In the genomic region with DNA sequence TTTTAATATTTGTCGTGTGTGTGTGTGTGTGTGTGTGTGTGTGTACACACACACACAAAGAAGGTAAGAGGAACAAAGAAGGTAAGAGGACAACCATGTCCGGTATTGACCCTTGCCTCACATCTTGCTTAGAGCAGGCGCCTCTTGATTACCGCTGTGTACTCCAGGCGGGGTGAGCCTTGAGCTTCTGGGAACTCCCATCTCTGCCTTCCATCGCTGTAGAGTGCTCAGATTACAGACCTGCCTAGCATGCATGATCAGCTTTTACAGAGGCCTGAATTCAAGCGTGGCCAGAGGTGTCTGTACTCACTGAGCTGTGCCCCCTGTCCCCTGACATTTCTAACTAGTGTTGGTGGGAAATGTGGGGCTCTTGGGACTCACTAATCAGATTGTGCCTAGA, we compare ENCODE assay signal across 13 mouse cellular contexts. TPM values are rescaled to one million over a fixed set of nuclear protein-coding genes. Genes with fewer than 3 reads are reported as not detected.
DNase-seq lines count a peak whose midpoint lies in the region; ATAC-seq and TF ChIP-seq lines count a peak whose summit lies in the region.
"Had no signal": no experiment of that assay in that cellular context is flagged by ENCODE, and none has a peak within 500 bp of the region (broad histone marks: within the 10 kb centered on the region; RNA-seq: fewer than 3 reads in every experiment).

No protein-coding gene starts in this region.

- no peak overlapping the region for H3K4me2 ChIP-seq in hindbrain, embryonic 12.5 days (replicated peaks)
- H3K4me2 ChIP-seq in intestine, embryonic 15.5 days (replicated peaks), result no peak overlapping the region
- H3K4me2 ChIP-seq in liver, postnatal 0 days (ENCODE audit: low read depth, low read length), result no peak overlapping the region
- H3K4me2 ChIP-seq: heart, embryonic 11.5 days; midbrain, embryonic 12.5 days had no signal

- H3K27me3 ChIP-seq in hindbrain, embryonic 12.5 days, result no peaks in the 10 kb centered on the region
- no peaks in the 10 kb centered on the region for H3K27me3 ChIP-seq in hindbrain, embryonic 10.5 days (ENCODE audit: insufficient read depth, poor library complexity, severe bottlenecking)
- H3K27me3 ChIP-seq in E14TG2a.4 (ENCODE audit: insufficient read depth, low read length), result no peaks in the 10 kb centered on the region
- H3K27me3 ChIP-seq in intestine, embryonic 15.5 days (replicated peaks), result no peaks in the 10 kb centered on the region
- H3K27me3 ChIP-seq in liver, postnatal 0 days (ENCODE audit: insufficient read depth, low read length), result no peaks in the 10 kb centered on the region
- H3K27me3 ChIP-seq: midbrain, embryonic 12.5 days had no signal

- no peak for TF ChIP-seq EP300 in liver, postnatal 0 days (IDR thresholded peaks at IDR 0.05; ENCODE audit: low read depth)

- H3K4me1 ChIP-seq in hindbrain, embryonic 12.5 days, result 0 out of 2 replicates have a peak, but pooled peaks cover 5% of the 10 kb centered on the region
- peaks cover 12% of the 10 kb centered on the region for H3K4me1 ChIP-seq in hindbrain, embryonic 10.5 days (replicated peaks)
- H3K4me1 ChIP-seq in E14TG2a.4 (replicated peaks; ENCODE audit: low read depth, low read length), result peaks cover 68% of the 10 kb centered on the region
- peaks cover 8% of the 10 kb centered on the region; the same call in 1 of the 2 replicates for H3K4me1 ChIP-seq in intestine, embryonic 15.5 days (replicated peaks)
- H3K4me1 ChIP-seq in liver, postnatal 0 days (ENCODE audit: insufficient read depth), result peaks cover 37% of the 10 kb centered on the region

- no peak overlapping the region for H3K9ac ChIP-seq in hindbrain, embryonic 12.5 days
- no peak overlapping the region for H3K9ac ChIP-seq in intestine, embryonic 15.5 days
- no peak overlapping the region for H3K9ac ChIP-seq in liver, postnatal 0 days (replicated peaks)
- H3K9ac ChIP-seq: forebrain, postnatal 0 days; midbrain, embryonic 12.5 days had no signal

- no peak overlapping the region for H3K4me3 ChIP-seq in hindbrain, embryonic 12.5 days
- H3K4me3 ChIP-seq in hindbrain, embryonic 10.5 days, result no peak overlapping the region
- peak overlapping the region; percentile 14; the same call in 1 of the 2 replicates for H3K4me3 ChIP-seq in E14TG2a.4 (replicated peaks; ENCODE audit: low read length)
- no peak overlapping the region for H3K4me3 ChIP-seq in intestine, embryonic 15.5 days (replicated peaks)
- H3K4me3 ChIP-seq in liver, postnatal 0 days (ENCODE audit: low read depth, low read length), result no peak overlapping the region
- H3K4me3 ChIP-seq: midbrain, embryonic 12.5 days had no signal

- no peak for DNase-seq in hindbrain, embryonic 10.5 days (ENCODE audit: low spot score)
- no peak for DNase-seq in liver, postnatal 0 days
- DNase-seq in adrenal gland, adult 2 months, result no peak
- no peak for DNase-seq in adrenal gland, adult 18-20 months (ENCODE audit: low spot score in 2 of 2)
- DNase-seq: forebrain, postnatal 0 days had no signal

- peak; percentile 52; the same call in 1 of the 2 replicates for ATAC-seq in hindbrain, embryonic 12.5 days (ENCODE audit: low FRiP score)
- ATAC-seq in intestine, embryonic 15.5 days, result peak; percentile 42
- ATAC-seq in liver, postnatal 0 days, result peak; percentile 15; the same call in 1 of the 2 replicates
- no peak for ATAC-seq in megakaryocyte progenitor cell, adult 5-6 weeks (replicated peaks; ENCODE audit: poor library complexity)
- ATAC-seq: forebrain, postnatal 0 days had no signal

- no peaks in the 10 kb centered on the region for H3K36me3 ChIP-seq in hindbrain, embryonic 12.5 days
- no peaks in the 10 kb centered on the region for H3K36me3 ChIP-seq in hindbrain, embryonic 10.5 days
- H3K36me3 ChIP-seq in E14TG2a.4 (ENCODE audit: insufficient read depth, low read length), result no peaks in the 10 kb centered on the region
- H3K36me3 ChIP-seq in intestine, embryonic 15.5 days, result no peaks in the 10 kb centered on the region
- H3K36me3 ChIP-seq in liver, postnatal 0 days (replicated peaks; ENCODE audit: insufficient read depth, low read length), result no peaks in the 10 kb centered on the region
- H3K36me3 ChIP-seq: midbrain, embryonic 12.5 days had no signal

- H3K9me3 ChIP-seq in hindbrain, embryonic 12.5 days (replicated peaks), result no peaks in the 10 kb centered on the region
- H3K9me3 ChIP-seq in hindbrain, embryonic 10.5 days, result no peaks in the 10 kb centered on the region
- no peaks in the 10 kb centered on the region for H3K9me3 ChIP-seq in E14TG2a.4 (ENCODE audit: low read length)
- H3K9me3 ChIP-seq in intestine, embryonic 15.5 days, result no peaks in the 10 kb centered on the region
- H3K9me3 ChIP-seq in liver, postnatal 0 days (ENCODE audit: low read length), result no peaks in the 10 kb centered on the region
- H3K9me3 ChIP-seq: midbrain, embryonic 12.5 days had no signal

- H3K27ac ChIP-seq in hindbrain, embryonic 12.5 days, result peak overlapping the region; percentile 25; the same call in 1 of the 2 replicates
- H3K27ac ChIP-seq in hindbrain, embryonic 10.5 days, result no peak overlapping the region; the same call in 1 of the 2 replicates
- peak overlapping the region; percentile 9 for H3K27ac ChIP-seq in intestine, embryonic 15.5 days
- 0 out of 2 replicates have a peak overlapping the region, but pooled peaks have one; percentile 39 for H3K27ac ChIP-seq in liver, postnatal 0 days (ENCODE audit: low read depth)
- H3K27ac ChIP-seq: midbrain, embryonic 12.5 days had no signal

- no peak for TF ChIP-seq CTCF in E14TG2a.4 (conservative IDR thresholded peaks at IDR 0.05; ENCODE audit: low read length)
- no peak for TF ChIP-seq CTCF in liver, postnatal 0 days (IDR thresholded peaks at IDR 0.05; ENCODE audit: low read depth)

- WGBS in hindbrain, embryonic 12.5 days, result 66% methylated on average over 7 of the region's 7 CpGs
- WGBS in hindbrain, embryonic 10.5 days, result 77% methylated on average over 7 of the region's 7 CpGs
- 66% methylated on average over 7 of the region's 7 CpGs for WGBS in intestine, embryonic 15.5 days
- 68% methylated on average over 7 of the region's 7 CpGs for WGBS in liver, postnatal 0 days (ENCODE audit: insufficient replicate concordance)

RNA-seq across cellular contexts. Expression of gene Ptma, which starts 45.1 kb away (rescaled TPM):
- 2,735 and 2,863 TPM in 2 replicates for polyA plus RNA-seq in hindbrain, embryonic 12.5 days (2016; fragmentation: Nextera tagmentation; extraction: Ambion mirVana)
- polyA plus RNA-seq in hindbrain, embryonic 10.5 days (2016; fragmentation: Nextera tagmentation; extraction: Ambion mirVana), result 2,611 and 3,050 TPM in 2 replicates
- 2,151 and 2,475 TPM in 2 replicates for polyA plus RNA-seq in intestine, embryonic 15.5 days (2015; fragmentation: Nextera tagmentation; extraction: Ambion mirVana)
- 750 and 799 TPM in 2 replicates for polyA plus RNA-seq in liver, postnatal 0 days (2015; fragmentation: Nextera tagmentation; extraction: Ambion mirVana)
- 6,310 and 6,455 TPM in 2 replicates for total RNA-seq in megakaryocyte progenitor cell, adult 5-6 weeks (2015)
- total RNA-seq in megakaryocyte progenitor cell, adult 5-6 weeks (2017), result 6,827 and 7,265 TPM in 2 replicates
- 100 to 1,000 TPM; 538 to 582 TPM for total RNA-seq in adrenal gland, adult 2 months (2021)
- polyA plus RNA-seq in adrenal gland, adult 2 months (2012; rRNA removed), result 728 and 947 TPM in 2 replicates
- total RNA-seq in adrenal gland, adult 18-20 months (2021), result 100 to 1,000 TPM; 463 to 486 TPM

RNA-seq across cellular contexts. Expression of gene Tex44, which starts 55.3 kb away (rescaled TPM):
- not detected in 2 replicates for polyA plus RNA-seq in hindbrain, embryonic 12.5 days (2016; fragmentation: Nextera tagmentation; extraction: Ambion mirVana)
- not detected in 2 replicates for polyA plus RNA-seq in hindbrain, embryonic 10.5 days (2016; fragmentation: Nextera tagmentation; extraction: Ambion mirVana)
- not detected in 2 replicates for polyA plus RNA-seq in intestine, embryonic 15.5 days (2015; fragmentation: Nextera tagmentation; extraction: Ambion mirVana)
- not detected in 2 replicates for polyA plus RNA-seq in liver, postnatal 0 days (2015; fragmentation: Nextera tagmentation; extraction: Ambion mirVana)
- not detected in 2 replicates for total RNA-seq in megakaryocyte progenitor cell, adult 5-6 weeks (2015)
- not detected in 2 replicates for total RNA-seq in megakaryocyte progenitor cell, adult 5-6 weeks (2017)
- not detected for total RNA-seq in adrenal gland, adult 2 months (2021)
- not detected in 2 replicates for polyA plus RNA-seq in adrenal gland, adult 2 months (2012; rRNA removed)
- not detected for total RNA-seq in adrenal gland, adult 18-20 months (2021)
- total RNA-seq: left cerebral cortex, adult 18-20 months had no signal
- polyA plus RNA-seq: C2C12; forebrain, postnatal 0 days; heart, embryonic 11.5 days; midbrain, embryonic 12.5 days had no signal

RNA-seq across cellular contexts. Expression of gene Nmur1, which starts 55.4 kb away (rescaled TPM):
- polyA plus RNA-seq in hindbrain, embryonic 12.5 days (2016; fragmentation: Nextera tagmentation; extraction: Ambion mirVana), result 0.23 TPM in 1 of 2 replicates, not detected in the other
- polyA plus RNA-seq in hindbrain, embryonic 10.5 days (2016; fragmentation: Nextera tagmentation; extraction: Ambion mirVana), result 0.12 TPM in 1 of 2 replicates, not detected in the other
- polyA plus RNA-seq in intestine, embryonic 15.5 days (2015; fragmentation: Nextera tagmentation; extraction: Ambion mirVana), result 0.27 and 0.36 TPM in 2 replicates
- not detected in 2 replicates for polyA plus RNA-seq in liver, postnatal 0 days (2015; fragmentation: Nextera tagmentation; extraction: Ambion mirVana)
- 1.0 TPM in 1 of 2 replicates, not detected in the other for total RNA-seq in megakaryocyte progenitor cell, adult 5-6 weeks (2015)
- total RNA-seq in megakaryocyte progenitor cell, adult 5-6 weeks (2017), result not detected in 2 replicates
- total RNA-seq in adrenal gland, adult 2 months (2021), result not detected
- polyA plus RNA-seq in adrenal gland, adult 2 months (2012; rRNA removed), result 0.17 and 0.18 TPM in 2 replicates
- total RNA-seq in adrenal gland, adult 18-20 months (2021), result not detected
- total RNA-seq: left cerebral cortex, adult 18-20 months had no signal
- polyA plus RNA-seq: heart, embryonic 11.5 days; midbrain, embryonic 12.5 days had no signal
